Mouse (Mus musculus) megakaryocyte, embryonic 14.5 days (primary cell): ENCODE results near the gene Mpped1.

Source experiments
- FLI1 ChIP-seq: IDR thresholded peaks from 2 replicates; pipeline ENCODE4 v1.6.1; 2012; ENCODE audit warnings: low read length, inconsistent platforms, mixed read lengths
- GATA1 ChIP-seq: IDR thresholded peaks from 3 replicates; pipeline ENCODE4 v1.6.1; 2012; ENCODE audit warnings: mixed read lengths, low read length, inconsistent platforms, borderline replicate concordance

- TF ChIP-seq GATA1 (no peak), FLI1 (no peak)
Observed at GRCm38 (mm10) chr15:83765388-83766029, 13.8 kb upstream of the Mpped1 start.
